Mouse (Mus musculus): ENCODE measurements around the gene Cdkl4. TPM values are rescaled to one million over a fixed set of nuclear protein-coding genes. Genes with fewer than 3 reads are reported as not detected.
A peak's percentile ranks its signal among the peaks of the same experiment; 100 is the strongest.
"Not testable (repeated sequence)": the region's sequence is repeated elsewhere in the genome, so short reads cannot be mapped to it uniquely, and the experiment has no call there.

The Cdkl4 gene
- polyA plus RNA-seq, 1 experiment = 0.35 TPM

DNA sequence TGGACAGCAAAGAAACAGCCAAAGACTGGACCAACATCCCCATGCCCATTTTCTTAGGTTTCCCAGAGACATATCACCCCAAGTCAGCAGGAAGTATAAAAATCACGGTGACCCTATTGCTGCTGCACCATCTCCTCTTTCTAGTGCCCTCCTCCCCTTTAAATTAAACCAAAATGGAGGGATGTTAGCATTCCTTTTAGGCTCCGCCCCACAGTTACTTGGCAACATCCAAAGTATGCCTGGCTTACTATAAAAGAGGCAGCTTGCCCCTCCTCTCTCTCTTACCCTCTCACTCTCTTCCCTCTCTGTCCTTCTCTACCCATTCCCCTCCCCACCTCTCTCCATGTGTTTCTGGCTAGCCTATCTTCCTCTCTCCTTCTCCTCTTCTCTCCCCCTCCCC lies 9.2 kb downstream of the Cdkl4 start:
- no peak overlapping the region for H3K4me3 ChIP-seq (ENCODE audit: insufficient read depth, low read length)
- H3K27ac ChIP-seq (ENCODE audit: insufficient read depth, low read length) = no peak overlapping the region
- TF ChIP-seq CTCF (IDR thresholded peaks at IDR 0.05; ENCODE audit: borderline replicate concordance, insufficient read depth, low read length) (no peak), POLR2A (IDR thresholded peaks at IDR 0.05; ENCODE audit: low read depth, low read length) (no peak)
- H3K4me1 ChIP-seq (ENCODE audit: control insufficient read depth, insufficient read depth, low read length) = no peaks in the 10 kb centered on the region

DNA sequence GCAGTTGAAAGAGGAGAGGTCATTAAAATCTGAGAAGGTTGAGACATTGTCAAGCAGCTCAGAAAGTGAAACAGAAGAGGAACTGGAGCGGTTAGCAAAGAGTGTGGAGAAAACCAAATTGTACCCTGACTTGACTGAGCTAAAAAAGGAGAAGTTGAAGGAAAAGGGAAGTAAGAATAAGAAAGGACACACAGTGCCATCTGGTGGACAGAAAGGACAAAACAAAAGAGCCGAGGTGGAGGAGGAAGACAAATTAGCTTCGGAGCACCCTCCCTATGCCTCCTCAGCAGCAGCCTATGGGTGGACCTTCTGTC lies 13.0 kb downstream of the Cdkl4 start:
- Histone ChIP-seq H3K27ac (ENCODE audit: insufficient read depth, low read length) (no peak overlapping the region), H3K4me3 (ENCODE audit: insufficient read depth, low read length) (no peak overlapping the region), H3K4me1 (ENCODE audit: control insufficient read depth, insufficient read depth, low read length) (no peaks in the 10 kb centered on the region)
- TF ChIP-seq POLR2A (IDR thresholded peaks at IDR 0.05; ENCODE audit: low read depth, low read length) (no peak), CTCF (IDR thresholded peaks at IDR 0.05; ENCODE audit: borderline replicate concordance, insufficient read depth, low read length) (no peak)

DNA sequence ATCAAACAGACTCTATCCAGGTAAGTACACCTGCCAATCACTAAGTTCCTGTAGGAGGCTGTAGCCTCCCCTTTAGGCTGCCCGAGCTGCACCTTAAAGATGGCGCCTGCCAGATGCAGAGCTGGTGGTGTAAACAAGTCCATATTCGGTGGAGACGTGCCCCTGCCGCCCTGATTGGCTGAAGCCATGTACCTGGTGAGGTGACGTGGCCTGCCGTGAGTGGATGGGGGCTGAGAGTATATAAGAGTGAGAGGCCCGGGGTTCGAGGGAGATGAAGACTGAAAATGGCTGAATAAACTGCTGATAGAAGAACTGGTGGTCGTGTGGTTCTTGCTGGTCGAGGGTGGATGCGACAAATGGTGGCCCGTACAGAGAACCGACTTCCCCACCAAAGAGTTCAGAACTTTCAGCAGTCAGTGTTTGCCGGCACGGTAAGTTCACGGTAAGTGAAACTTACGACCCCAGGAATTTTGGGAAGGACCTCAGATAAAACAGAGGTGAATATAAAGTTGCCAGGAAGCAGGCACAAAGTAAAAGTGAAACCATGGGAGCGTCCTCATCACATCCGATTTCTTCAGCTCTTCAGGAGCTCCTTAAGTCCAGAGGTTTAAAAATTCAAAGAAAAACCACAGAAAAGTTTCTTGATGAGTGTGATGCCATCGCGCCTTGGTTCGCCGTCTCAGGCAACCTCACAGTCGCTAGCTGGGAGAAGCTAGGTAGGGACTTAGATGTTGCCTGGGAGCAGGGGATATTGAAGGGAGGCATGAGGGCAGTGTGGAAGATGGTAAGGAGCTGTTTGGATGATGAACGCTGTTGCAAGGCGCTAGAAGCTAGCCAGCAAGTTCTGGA lies 13.6 kb downstream of the Cdkl4 start:
- H3K4me1 ChIP-seq (ENCODE audit: control insufficient read depth, insufficient read depth, low read length); H3K27ac ChIP-seq (ENCODE audit: insufficient read depth, low read length); H3K4me3 ChIP-seq (ENCODE audit: insufficient read depth, low read length): not testable (repeated sequence)

DNA sequence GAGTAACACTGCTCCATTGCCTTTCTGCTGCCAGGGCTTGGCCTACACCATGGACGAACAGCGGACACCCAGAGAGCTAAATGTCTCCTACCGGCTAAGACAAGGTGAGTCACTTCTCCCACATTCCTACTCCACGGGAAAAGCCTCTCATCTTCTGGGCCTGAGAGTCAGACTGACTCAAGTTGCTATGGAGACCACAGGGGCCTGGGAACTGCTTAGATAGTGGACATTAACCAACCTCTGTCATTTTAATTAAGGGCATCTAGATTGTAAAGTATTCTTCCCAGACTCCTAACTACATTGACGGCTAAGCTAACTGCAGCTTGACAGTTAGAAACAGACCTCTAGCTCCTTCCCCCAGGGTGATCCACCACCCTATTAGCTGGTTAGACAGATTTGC lies 14.8 kb downstream of the Cdkl4 start:
- Histone ChIP-seq H3K27ac (ENCODE audit: insufficient read depth, low read length) (no peak overlapping the region), H3K4me1 (ENCODE audit: control insufficient read depth, insufficient read depth, low read length) (no peaks in the 10 kb centered on the region), H3K4me3 (ENCODE audit: insufficient read depth, low read length) (no peak overlapping the region)
- TF ChIP-seq CTCF (IDR thresholded peaks at IDR 0.05; ENCODE audit: borderline replicate concordance, insufficient read depth, low read length) (no peak), POLR2A (IDR thresholded peaks at IDR 0.05; ENCODE audit: low read depth, low read length) (no peak)

DNA sequence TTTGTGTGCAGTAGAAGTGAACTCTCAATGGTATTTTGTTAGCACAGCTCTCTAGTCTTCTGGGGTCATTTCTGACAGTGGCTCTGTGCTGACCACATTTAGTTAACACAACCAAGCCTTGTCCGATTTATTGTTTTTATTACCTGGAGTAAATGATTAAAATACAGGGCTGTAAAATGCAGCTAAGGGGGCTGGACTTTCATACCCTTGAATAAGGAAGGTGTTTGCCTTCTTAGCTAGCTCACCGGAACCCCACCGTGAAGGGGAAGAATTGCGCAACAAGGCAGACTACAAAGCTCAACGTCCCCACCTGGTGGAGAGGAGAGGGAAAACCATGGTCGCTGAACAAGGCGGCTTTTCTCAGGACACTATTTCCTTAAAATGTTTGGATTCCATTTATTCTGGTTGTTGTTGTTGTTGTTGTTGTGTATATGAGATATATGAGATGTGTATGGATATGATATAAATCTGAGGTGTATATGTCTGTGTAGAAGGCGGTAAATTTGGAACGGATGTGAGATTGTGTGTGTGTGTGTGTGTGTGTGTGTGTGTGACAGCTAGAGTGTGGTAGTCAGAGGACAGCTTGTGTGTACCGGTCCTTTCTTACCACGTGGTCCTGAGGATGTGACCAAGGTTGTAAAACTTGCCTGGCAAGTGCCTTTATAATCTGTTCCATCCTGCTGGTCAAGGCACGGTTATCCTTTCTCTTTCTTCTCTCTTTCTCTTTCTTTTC lies 16.8 kb downstream of the Cdkl4 start:
- Histone ChIP-seq H3K27ac (ENCODE audit: insufficient read depth, low read length) (no peak overlapping the region), H3K4me3 (ENCODE audit: insufficient read depth, low read length) (no peak overlapping the region), H3K4me1 (ENCODE audit: control insufficient read depth, insufficient read depth, low read length) (no peaks in the 10 kb centered on the region)
- TF ChIP-seq POLR2A (IDR thresholded peaks at IDR 0.05; ENCODE audit: low read depth, low read length) = no peak
- TF ChIP-seq CTCF (IDR thresholded peaks at IDR 0.05; ENCODE audit: borderline replicate concordance, insufficient read depth, low read length) = peak; percentile 80

DNA sequence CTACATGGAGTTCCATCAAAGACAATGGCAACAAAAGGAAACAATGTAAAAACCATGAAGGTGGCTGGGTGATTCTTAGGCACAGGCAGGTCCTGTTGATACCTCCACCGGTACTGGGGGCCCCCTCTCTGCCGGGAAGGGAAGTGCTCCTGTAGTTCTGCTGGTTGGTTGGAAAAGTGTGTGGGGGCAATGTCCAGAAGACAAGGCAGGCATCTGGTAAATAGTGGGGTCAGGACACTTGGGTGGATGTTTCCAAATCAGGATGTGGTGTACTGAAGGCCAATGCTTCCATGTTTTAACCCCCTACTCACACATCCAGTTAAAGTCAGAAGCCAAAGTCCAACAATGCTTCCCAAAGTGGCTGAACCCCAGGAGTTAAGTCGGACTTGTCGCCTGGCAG lies 17.9 kb downstream of the Cdkl4 start:
- TF ChIP-seq POLR2A (IDR thresholded peaks at IDR 0.05; ENCODE audit: low read depth, low read length) (no peak), CTCF (IDR thresholded peaks at IDR 0.05; ENCODE audit: borderline replicate concordance, insufficient read depth, low read length) (no peak)

DNA sequence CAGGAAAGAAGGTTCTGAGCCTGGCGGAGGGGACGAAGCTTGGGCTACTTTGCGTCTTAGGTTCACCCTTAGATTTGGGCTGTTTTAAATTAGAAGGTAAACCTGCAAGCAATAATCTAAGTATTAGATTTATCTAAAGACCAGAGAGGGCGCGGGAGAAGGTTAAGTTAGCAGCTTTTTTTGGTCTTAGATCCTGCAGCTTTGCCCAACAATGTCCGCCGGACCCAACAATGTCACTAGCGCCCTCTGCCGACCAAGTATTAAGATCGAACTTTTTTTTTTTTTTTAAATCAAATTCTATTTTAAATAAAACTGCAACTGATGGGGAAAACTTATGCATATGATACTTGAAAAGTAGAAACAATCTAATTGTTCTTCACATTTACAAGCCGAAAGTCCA lies 18.6 kb downstream of the Cdkl4 start:
- H3K4me3 ChIP-seq (ENCODE audit: insufficient read depth, low read length) = no peak overlapping the region
- no peak overlapping the region for H3K27ac ChIP-seq (ENCODE audit: insufficient read depth, low read length)
- TF ChIP-seq POLR2A (IDR thresholded peaks at IDR 0.05; ENCODE audit: low read depth, low read length) (no peak), CTCF (IDR thresholded peaks at IDR 0.05; ENCODE audit: borderline replicate concordance, insufficient read depth, low read length) (peak; percentile 35; the same call in 1 of the 2 replicates)
- H3K4me1 ChIP-seq (ENCODE audit: control insufficient read depth, insufficient read depth, low read length) = no peaks in the 10 kb centered on the region; the same call in 1 of the 2 replicates

More for the DNA sequence above, 17.9 kb downstream of the Cdkl4 start:
- Histone ChIP-seq H3K4me1 (ENCODE audit: control insufficient read depth, insufficient read depth, low read length) (no peaks in the 10 kb centered on the region), H3K27ac (ENCODE audit: insufficient read depth, low read length) (no peak overlapping the region), H3K4me3 (ENCODE audit: insufficient read depth, low read length) (no peak overlapping the region)

DNA sequence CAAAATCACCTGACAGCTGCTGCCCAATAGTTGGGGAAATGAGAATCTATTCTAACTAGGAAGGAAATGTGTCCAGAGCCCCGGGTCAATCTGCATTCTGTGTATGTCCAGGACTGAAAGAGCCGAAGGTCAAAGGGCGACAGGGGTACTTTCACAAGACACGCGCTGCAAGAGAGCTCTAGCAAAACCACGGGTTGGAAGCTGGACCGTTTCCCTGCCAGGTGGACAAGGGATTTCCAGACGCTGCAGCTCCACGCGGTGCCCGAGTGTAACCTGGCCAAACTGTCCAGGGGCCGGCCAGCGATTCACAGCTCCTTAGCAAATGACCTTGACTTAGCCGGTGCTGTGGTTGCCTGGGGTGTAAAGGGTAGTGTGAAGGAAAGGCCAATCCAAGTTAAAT lies 19.0 kb downstream of the Cdkl4 start:
- no peaks in the 10 kb centered on the region; the same call in 1 of the 2 replicates for H3K4me1 ChIP-seq (ENCODE audit: control insufficient read depth, insufficient read depth, low read length)
- H3K4me3 ChIP-seq (ENCODE audit: insufficient read depth, low read length) = no peak overlapping the region
- no peak overlapping the region for H3K27ac ChIP-seq (ENCODE audit: insufficient read depth, low read length)
- no peak for TF ChIP-seq POLR2A (IDR thresholded peaks at IDR 0.05; ENCODE audit: low read depth, low read length)
- TF ChIP-seq CTCF (IDR thresholded peaks at IDR 0.05; ENCODE audit: borderline replicate concordance, insufficient read depth, low read length) = no peak

DNA sequence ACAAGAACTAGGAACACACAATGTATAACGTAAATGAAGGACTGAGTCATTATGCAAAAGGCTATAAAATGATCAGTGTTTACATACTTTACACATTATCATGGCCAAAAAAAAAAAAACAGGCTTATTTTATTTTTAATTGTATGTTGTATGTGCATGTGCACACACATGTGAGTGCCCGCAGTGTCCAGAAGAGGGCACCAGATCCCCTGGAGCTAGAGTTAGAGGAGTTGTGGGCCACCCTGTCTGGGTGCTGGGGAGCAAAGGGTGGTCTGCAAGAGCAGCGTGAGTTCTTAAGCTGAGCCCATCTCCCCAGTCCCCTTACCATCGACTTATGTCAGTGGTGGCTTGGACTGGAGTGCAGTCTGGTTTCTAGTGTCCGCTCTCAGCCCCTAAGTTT lies 20.2 kb downstream of the Cdkl4 start:
- H3K27ac ChIP-seq (ENCODE audit: insufficient read depth, low read length) = no peak overlapping the region
- TF ChIP-seq CTCF (IDR thresholded peaks at IDR 0.05; ENCODE audit: borderline replicate concordance, insufficient read depth, low read length) (no peak), POLR2A (IDR thresholded peaks at IDR 0.05; ENCODE audit: low read depth, low read length) (no peak)
- no peaks in the 10 kb centered on the region; the same call in 1 of the 2 replicates for H3K4me1 ChIP-seq (ENCODE audit: control insufficient read depth, insufficient read depth, low read length)
- no peak overlapping the region for H3K4me3 ChIP-seq (ENCODE audit: insufficient read depth, low read length)

Data from embryonic fibroblast, embryonic 13.5 days (primary cell).